Mouse (Mus musculus) liver, embryonic 14.5 days (tissue): Measurements from ENCODE around the gene Ifitm2. TPM values are rescaled to one million over a fixed set of nuclear protein-coding genes. Genes with fewer than 3 reads are reported as not detected.
"Not testable (repeated sequence)": the region's sequence is repeated elsewhere in the genome, so short reads cannot be mapped to it uniquely, and the experiment has no call there.

Source experiments
- ATAC-seq: fragments of 200-750 bp; cut with Nextera tagmentation; 2 replicates; pipeline ENCODE4 v1.8.0; 2017; ENCODE audit warnings: moderate number of reproducible peaks, mild to moderate bottlenecking, moderate library complexity; ENCODE audit not compliant: insufficient read depth
- DNase-seq, 3 experiments: peaks; one replicate each; pipeline ENCODE4 v3.0.0-alpha.2; 2012 to 2013; ENCODE audit warnings: low read depth in 3 of 3, low spot score in 3 of 3
- H3K27ac ChIP-seq: fragments of 300-500 bp; sonication (generic); 2 replicates; pipeline ENCODE4 v1.5.1; 2014; ENCODE audit warnings: moderate library complexity, mild to moderate bottlenecking, control low read depth, inconsistent platforms
- H3K27me3 ChIP-seq: fragments of 300-500 bp; sonication (generic); 2 replicates; pipeline ENCODE4 v1.6.1; 2014; ENCODE audit warnings: mild to moderate bottlenecking, low read length, moderate library complexity; ENCODE audit not compliant: control insufficient read depth, insufficient read depth
- H3K36me3 ChIP-seq: fragments of 300-500 bp; sonication (generic); replicated peaks from 2 replicates; pipeline ENCODE4 v1.6.1; 2014; ENCODE audit warnings: low read depth; ENCODE audit not compliant: control insufficient read depth, insufficient read depth
- H3K4me1 ChIP-seq, 2 experiments: fragments of 200-500 bp in 1 of 2; fragments of 300-500 bp in 1 of 2; sonication (generic) in 1 of 2; replicated peaks; 2 replicates each; pipeline ENCODE4 v1.6.1; 2012 to 2014; ENCODE audit warnings: antibody characterized with exemption in 1 of 2, inconsistent platforms in 1 of 2, low read length in 1 of 2; ENCODE audit not compliant: control insufficient read depth in 2 of 2, insufficient read depth in 2 of 2
- H3K4me2 ChIP-seq: fragments of 300-500 bp; sonication (generic); 2 replicates; pipeline ENCODE4 v1.6.1; 2014; ENCODE audit warnings: low read depth, mild to moderate bottlenecking, control low read depth, moderate library complexity
- H3K4me3 ChIP-seq, 2 experiments: fragments of 200-500 bp in 1 of 2; fragments of 300-500 bp in 1 of 2; sonication (generic) in 1 of 2; 2 replicates each; pipeline ENCODE4 v1.5.1; 2012 to 2014; ENCODE audit warnings: low read depth in 2 of 2, low read length in 2 of 2, mild to moderate bottlenecking in 2 of 2, control low read depth in 1 of 2, inconsistent platforms in 1 of 2, moderate library complexity in 1 of 2; ENCODE audit not compliant: insufficient read depth in 1 of 2
- H3K9ac ChIP-seq: fragments of 300-500 bp; sonication (generic); replicated peaks from 2 replicates; pipeline ENCODE4 v1.6.1; 2014; ENCODE audit warnings: mild to moderate bottlenecking, control low read depth, moderate library complexity
- H3K9me3 ChIP-seq: fragments of 300-500 bp; sonication (generic); 2 replicates; pipeline ENCODE4 v1.6.1; 2016; ENCODE audit warnings: low read length, mixed read lengths; ENCODE audit not compliant: control insufficient read depth
- CTCF ChIP-seq: IDR thresholded peaks from 2 replicates; pipeline ENCODE4 v1.5.1; 2016; ENCODE audit warnings: antibody characterized with exemption, low read depth, control low read depth
- EP300 ChIP-seq: IDR thresholded peaks from 2 replicates; pipeline ENCODE4 v1.6.1; 2016; ENCODE audit warnings: antibody characterized with exemption, low read depth
- WGBS: fragments of 180-500 bp; shearing (Covaris S2); extraction: QIAGEN DNeasy Blood & Tissue Kit; methylation state at CpG from one replicate; pipeline ENCODE4 v1.1.7; 2014; ENCODE audit not compliant: insufficient replicate concordance; 5-methylcytosine and 5-hydroxymethylcytosine counted together
- polyA plus RNA-seq, 2 experiments: library from polyadenylated mRNA; depleted of rRNA in 1 of 2; stranded (reverse) in 1 of 2; unstranded in 1 of 2; fragments of >200 nt; fragmentation: Nextera tagmentation in 1 of 2; extraction: Ambion mirVana in 1 of 2; gene quantifications; 2 replicates each; pipeline versions ENCODE4 v1.2.1 to v1.2.3; 2012 to 2014

The Ifitm2 gene
- polyA plus RNA-seq, 2 experiments = 217 to 432 TPM

DNA sequence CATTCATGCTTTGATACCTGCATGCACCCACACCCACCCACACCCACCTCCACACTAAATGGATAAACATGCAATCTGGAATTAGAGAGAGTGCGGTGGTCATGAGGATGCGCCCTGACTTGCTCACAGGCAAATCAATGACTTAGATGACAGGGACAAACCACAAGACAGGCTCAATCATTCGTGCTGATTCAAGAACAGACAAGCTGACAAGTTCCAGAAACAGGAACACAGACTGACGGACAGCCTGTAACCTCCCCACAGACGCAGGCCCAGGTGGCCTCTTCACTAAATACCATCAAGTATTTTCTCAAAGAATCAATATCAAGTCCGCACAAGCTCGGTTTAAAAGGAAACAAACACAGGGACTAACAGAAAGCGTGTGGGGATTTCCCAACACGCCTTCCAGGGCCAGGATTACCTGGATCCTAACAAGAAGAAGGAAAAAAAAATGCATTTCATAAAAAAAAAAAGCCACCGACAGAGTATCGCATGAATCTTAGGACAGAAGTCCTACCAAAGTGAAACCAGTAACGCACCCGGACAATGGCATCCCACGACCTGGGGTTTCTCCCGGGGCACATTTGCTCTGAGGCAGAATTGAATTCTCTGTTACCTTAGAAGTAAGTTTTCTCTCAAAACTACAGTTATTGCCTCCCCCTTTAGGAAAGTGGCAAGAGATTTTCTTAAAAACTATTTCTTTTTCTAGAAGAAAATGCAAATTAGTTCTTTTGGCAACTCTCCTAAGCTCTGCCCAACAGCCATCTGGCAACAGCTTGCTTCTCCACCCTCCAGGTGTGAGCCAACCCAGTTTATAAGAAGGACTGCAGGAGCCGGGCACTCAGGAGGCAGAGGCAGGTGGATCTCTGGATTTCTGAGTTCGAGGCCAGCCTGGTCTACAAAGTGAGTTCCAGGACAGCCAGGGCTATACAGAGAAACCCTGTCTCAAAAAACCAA is 31.7 kb upstream of the Ifitm2 start:
- Histone ChIP-seq H3K9ac (no peak overlapping the region), H3K4me3 (no peak overlapping the region), H3K36me3 (no peaks in the 10 kb centered on the region), H3K4me1 (peaks cover 0 to 9% of the 10 kb centered on the region in 2 experiments; a peak in 2 of 4 replicates), H3K27me3 (no peaks in the 10 kb centered on the region), H3K27ac (no peak overlapping the region), H3K4me2 (no peak overlapping the region), H3K9me3 (no peaks in the 10 kb centered on the region)
- ATAC-seq = no peak
- 51% methylated on average over 17 of the region's 17 CpGs for WGBS
- no peak for DNase-seq
- no peak for TF ChIP-seq CTCF
- no peak for TF ChIP-seq EP300

DNA sequence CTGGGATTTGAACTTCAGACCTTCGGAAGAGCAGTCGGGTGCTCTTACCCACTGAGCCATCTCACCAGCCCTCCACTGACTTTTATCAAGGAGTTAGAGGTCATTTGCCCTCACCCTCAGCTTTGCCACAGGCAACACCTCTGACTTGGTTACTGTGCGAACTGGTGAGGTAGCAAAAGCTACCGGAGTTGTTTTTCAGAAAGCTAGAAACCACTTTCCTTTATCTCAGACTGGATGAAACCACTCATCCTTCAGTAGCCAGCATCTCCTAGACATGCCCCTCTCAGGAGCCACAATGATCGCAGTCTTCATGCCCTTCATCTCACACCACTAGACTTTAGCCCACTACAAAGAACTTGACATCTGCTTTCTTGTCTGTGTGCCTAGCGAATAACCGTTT is 27.2 kb upstream of the Ifitm2 start:
- Histone ChIP-seq H3K9me3 (no peaks in the 10 kb centered on the region), H3K9ac (no peak overlapping the region), H3K4me3 (no peak overlapping the region), H3K4me2 (no peak overlapping the region), H3K4me1 (peaks cover 0 to 7% of the 10 kb centered on the region in 2 experiments; a peak in 2 of 4 replicates), H3K27ac (no peak overlapping the region), H3K27me3 (no peaks in the 10 kb centered on the region), H3K36me3 (no peaks in the 10 kb centered on the region)
- TF ChIP-seq EP300 (no peak), CTCF (no peak)
- no peak for DNase-seq
- ATAC-seq = no peak
- 48% methylated on average over 7 of the region's 7 CpGs for WGBS

DNA sequence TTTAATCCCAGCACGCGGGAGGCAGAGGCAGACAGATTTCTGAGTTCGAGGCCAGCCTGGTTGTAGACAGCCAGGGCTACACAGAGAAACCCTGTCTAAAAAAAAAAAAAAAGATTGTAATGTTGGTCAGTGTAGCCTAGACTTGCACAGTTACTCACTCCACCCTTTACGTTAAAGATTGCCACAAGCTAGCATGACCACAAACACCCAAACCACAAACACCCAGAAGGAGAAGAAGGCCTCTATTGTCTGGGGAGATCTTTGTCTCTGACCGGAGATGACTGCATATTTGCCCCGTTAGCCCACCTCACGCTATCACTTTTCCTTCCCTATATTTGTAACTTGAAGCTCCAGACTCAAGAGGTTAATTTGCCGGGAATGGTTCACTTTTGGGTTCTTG is 25.9 kb upstream of the Ifitm2 start:
- H3K36me3 ChIP-seq = no peaks in the 10 kb centered on the region
- H3K4me2 ChIP-seq = no peak overlapping the region
- TF ChIP-seq EP300 (no peak), CTCF (no peak)
- no peaks in the 10 kb centered on the region for H3K27me3 ChIP-seq
- peak; percentile 18; the same call in 1 of the 2 replicates for ATAC-seq
- peaks cover 0 to 7% of the 10 kb centered on the region in 2 experiments; a peak in 2 of 4 replicates for H3K4me1 ChIP-seq
- no peak overlapping the region for H3K9ac ChIP-seq
- 19% methylated on average over 8 of the region's 8 CpGs for WGBS
- H3K27ac ChIP-seq = no peak overlapping the region
- DNase-seq = no peak
- H3K4me3 ChIP-seq = no peak overlapping the region
- no peaks in the 10 kb centered on the region for H3K9me3 ChIP-seq

DNA sequence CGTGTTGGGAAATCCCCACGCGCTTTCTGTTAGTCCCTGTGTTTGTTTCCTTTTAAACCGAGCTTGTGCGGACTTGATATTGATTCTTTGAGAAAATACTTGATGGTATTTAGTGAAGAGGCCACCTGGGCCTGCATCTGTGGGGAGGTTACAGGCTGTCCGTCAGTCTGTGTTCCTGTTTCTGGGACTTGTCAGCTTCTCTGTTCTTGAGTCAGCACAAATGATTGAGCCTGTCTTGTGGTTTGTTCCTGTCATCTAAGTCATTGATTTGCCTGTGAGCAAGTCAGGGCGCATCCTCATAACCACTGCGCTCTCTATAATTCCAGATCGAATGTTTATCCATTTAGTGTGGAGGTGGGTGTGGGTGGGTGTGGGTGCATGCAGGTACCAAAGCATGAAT is 20.9 kb upstream of the Ifitm2 start:
- H3K4me3 ChIP-seq, H3K36me3 ChIP-seq, H3K9ac ChIP-seq, H3K4me2 ChIP-seq, H3K9me3 ChIP-seq, H3K27me3 ChIP-seq, DNase-seq, H3K27ac ChIP-seq, ATAC-seq: not testable (repeated sequence)
- WGBS = 62% methylated on average over 9 of the region's 9 CpGs
- H3K4me1 ChIP-seq = peaks cover 0 to 11% of the 10 kb centered on the region in 2 experiments; a peak in 2 of 4 replicates

DNA sequence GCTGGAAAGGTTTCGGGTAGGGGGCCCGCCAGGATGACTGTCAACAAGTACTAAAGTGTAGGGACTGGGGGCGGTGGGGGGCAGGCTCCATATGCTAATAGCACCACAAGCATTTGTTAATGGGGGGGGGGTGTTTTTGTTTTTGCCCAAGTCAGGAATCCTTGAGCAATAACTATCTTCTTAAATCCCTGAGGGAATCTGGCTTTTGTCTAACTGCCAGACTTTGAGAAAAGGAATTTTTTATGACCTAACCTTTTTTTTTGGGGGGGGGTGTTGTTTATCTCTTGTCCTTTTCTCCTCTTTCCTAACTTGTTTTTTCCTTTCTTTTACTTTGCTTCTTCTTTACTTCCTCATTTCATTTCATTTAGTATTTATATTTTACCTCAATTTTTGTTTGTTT is 19.7 kb upstream of the Ifitm2 start:
- H3K36me3 ChIP-seq = no peaks in the 10 kb centered on the region
- ATAC-seq (no peak), DNase-seq (no peak)
- H3K4me1 ChIP-seq = peaks cover 0 to 16% of the 10 kb centered on the region in 2 experiments; a peak in 2 of 4 replicates
- H3K4me3 ChIP-seq = no peak overlapping the region
- H3K27ac ChIP-seq = no peak overlapping the region
- no peak overlapping the region for H3K9ac ChIP-seq
- no peaks in the 10 kb centered on the region for H3K27me3 ChIP-seq
- 52% methylated on average over 3 of the region's 3 CpGs for WGBS
- H3K4me2 ChIP-seq = no peak overlapping the region
- TF ChIP-seq CTCF = no peak
- no peak for TF ChIP-seq EP300
- no peaks in the 10 kb centered on the region for H3K9me3 ChIP-seq
